Mouse (Mus musculus) heart, postnatal 0 days (tissue): ENCODE measurements around the gene Wdr83.

ENCODE experiments used
- CTCF ChIP-seq: IDR thresholded peaks from 2 replicates; pipeline ENCODE4 v1.5.1; 2016; ENCODE audit warnings: antibody characterized with exemption, control low read depth, low read depth
- EP300 ChIP-seq: IDR thresholded peaks from 2 replicates; pipeline ENCODE4 v1.6.1; 2016; ENCODE audit warnings: antibody characterized with exemption, low read depth

DNA sequence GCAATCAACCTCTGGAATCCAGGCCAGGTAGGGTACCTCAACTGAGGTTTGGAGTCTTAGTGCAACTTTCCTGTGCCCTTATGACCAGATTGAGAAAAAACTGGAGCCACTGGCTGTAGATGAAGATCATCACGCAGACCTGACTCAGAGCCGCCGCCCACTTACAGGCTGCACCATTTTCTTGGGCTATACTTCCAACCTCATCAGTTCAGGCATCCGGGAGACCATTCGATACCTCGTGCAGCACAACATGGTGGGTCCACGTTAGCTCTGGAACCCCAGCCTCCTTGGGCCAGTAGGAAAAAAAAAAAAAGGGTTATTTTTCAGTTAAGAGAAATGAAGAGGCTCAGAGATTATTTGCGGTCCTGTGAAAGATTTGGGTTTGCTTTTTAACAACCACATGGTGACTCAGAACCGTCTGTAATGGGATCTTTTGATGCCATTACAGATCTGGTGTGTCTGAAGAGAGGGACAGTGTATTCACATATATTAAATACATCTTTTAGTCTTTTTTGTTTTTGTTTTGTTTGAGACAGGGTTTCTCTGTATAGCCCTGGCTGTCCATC lies 8.7 kb downstream of the Wdr83 start:
- TF ChIP-seq EP300 (no peak), CTCF (no peak)
